Mouse (Mus musculus) embryonic facial prominence, embryonic 13.5 days (tissue): ENCODE results near the gene Gm17660. TPM values are rescaled to one million over a fixed set of nuclear protein-coding genes. Genes with fewer than 3 reads are reported as not detected.

Experiments used
- ATAC-seq: fragments of 200-750 bp; cut with Nextera tagmentation; 2 replicates; pipeline ENCODE4 v1.8.0; 2017; ENCODE audit warnings: low read depth; ENCODE audit not compliant: insufficient number of reproducible peaks, insufficient read depth, low FRiP score, low TSS enrichment
- H3K27ac ChIP-seq: fragments of 300-500 bp; sonication (generic); 2 replicates; pipeline ENCODE4 v1.5.1; 2015; ENCODE audit warnings: moderate library complexity, mild to moderate bottlenecking, inconsistent platforms
- H3K27me3 ChIP-seq: fragments of 300-500 bp; sonication (generic); 2 replicates; pipeline ENCODE4 v1.6.1; 2015; ENCODE audit warnings: mild to moderate bottlenecking, inconsistent platforms
- H3K36me3 ChIP-seq: fragments of 300-500 bp; sonication (generic); 2 replicates; pipeline ENCODE4 v1.6.1; 2015; ENCODE audit warnings: mild to moderate bottlenecking, inconsistent platforms
- H3K4me1 ChIP-seq: fragments of 300-500 bp; sonication (generic); 2 replicates; pipeline ENCODE4 v1.6.1; 2015; ENCODE audit warnings: inconsistent platforms
- H3K4me2 ChIP-seq: fragments of 300-500 bp; sonication (generic); 2 replicates; pipeline ENCODE4 v1.6.1; 2015; ENCODE audit warnings: moderate library complexity, mild to moderate bottlenecking, inconsistent platforms
- H3K4me3 ChIP-seq: fragments of 300-500 bp; sonication (generic); 2 replicates; pipeline ENCODE4 v1.5.1; 2015; ENCODE audit warnings: mild to moderate bottlenecking, inconsistent platforms
- H3K9ac ChIP-seq: fragments of 300-500 bp; sonication (generic); 2 replicates; pipeline ENCODE4 v1.6.1; 2015; ENCODE audit warnings: mild to moderate bottlenecking, inconsistent platforms
- H3K9me3 ChIP-seq: fragments of 300-500 bp; sonication (generic); 2 replicates; pipeline ENCODE4 v1.6.1; 2016; ENCODE audit warnings: inconsistent platforms
- WGBS: fragments of 180-500 bp; shearing (Covaris S2); methylation state at CpG from one replicate; pipeline ENCODE4 v1.1.7; 2015; ENCODE audit warnings: mixed read lengths; 5-methylcytosine and 5-hydroxymethylcytosine counted together
- polyA plus RNA-seq: library from polyadenylated mRNA; unstranded; fragments of >200 nt; fragmentation: Nextera tagmentation; extraction: Ambion mirVana; gene quantifications from 2 replicates; pipeline ENCODE4 v1.2.1, GENCODE M21; 2015

The Gm17660 gene
- polyA plus RNA-seq, 1 experiment from 2014 or later, result not detected

- Histone ChIP-seq H3K36me3 (no peaks in the 10 kb centered on the region), H3K27ac (peak overlapping the region; percentile 62), H3K9me3 (no peaks in the 10 kb centered on the region), H3K9ac (peak overlapping the region; percentile 56), H3K27me3 (no peaks in the 10 kb centered on the region), H3K4me2 (peak overlapping the region; percentile 60), H3K4me1 (peaks cover 47% of the 10 kb centered on the region), H3K4me3 (peak overlapping the region; percentile 30)
- ATAC-seq, result no peak
- 31% methylated on average over 11 of the region's 11 CpGs for WGBS
These were observed 30.9 kb upstream of the Gm17660 start for GRCm38 (mm10) chr5:104108127-104108875.

- H3K27me3 ChIP-seq, result no peaks in the 10 kb centered on the region
- no peaks in the 10 kb centered on the region for H3K36me3 ChIP-seq
- no peak overlapping the region for H3K4me2 ChIP-seq
- H3K27ac ChIP-seq, result no peak overlapping the region
- no peak overlapping the region for H3K9ac ChIP-seq
- no peak for ATAC-seq
- H3K9me3 ChIP-seq, result no peaks in the 10 kb centered on the region
- no peak overlapping the region for H3K4me3 ChIP-seq
- WGBS, result 80% methylated on average over 2 of the region's 2 CpGs
- H3K4me1 ChIP-seq, result peaks cover 33% of the 10 kb centered on the region
These were observed 26.7 kb upstream of the Gm17660 start for GRCm38 (mm10) chr5:104104111-104104510.

GRCm38 (mm10) chr5:104103171-104103570 is 25.8 kb upstream of the Gm17660 start:
- H3K4me2 ChIP-seq, result no peak overlapping the region
- no peaks in the 10 kb centered on the region for H3K9me3 ChIP-seq
- no peak overlapping the region for H3K9ac ChIP-seq
- H3K4me1 ChIP-seq, result peaks cover 24% of the 10 kb centered on the region
- no peak overlapping the region for H3K27ac ChIP-seq
- H3K4me3 ChIP-seq, result no peak overlapping the region
- no peak for ATAC-seq
- H3K36me3 ChIP-seq, result no peaks in the 10 kb centered on the region
- no peaks in the 10 kb centered on the region for H3K27me3 ChIP-seq
- 62% methylated on average over 4 of the region's 4 CpGs for WGBS

- H3K9me3 ChIP-seq, result no peaks in the 10 kb centered on the region
- peaks cover 17% of the 10 kb centered on the region for H3K4me1 ChIP-seq
- no peaks in the 10 kb centered on the region for H3K36me3 ChIP-seq
- no peak overlapping the region for H3K4me2 ChIP-seq
- H3K9ac ChIP-seq, result no peak overlapping the region
- no peak for ATAC-seq
- H3K4me3 ChIP-seq, result no peak overlapping the region
- H3K27ac ChIP-seq, result peak overlapping the region; percentile 28; the same call in 1 of the 2 replicates
- no peaks in the 10 kb centered on the region for H3K27me3 ChIP-seq
- 17% methylated on average over 10 of the region's 10 CpGs for WGBS
These were observed 24.5 kb upstream of the Gm17660 start for GRCm38 (mm10) chr5:104101678-104102531.

- H3K4me3 ChIP-seq, result no peak overlapping the region
- no peaks in the 10 kb centered on the region for H3K27me3 ChIP-seq
- 40% methylated on average over 16 of the region's 16 CpGs for WGBS
- H3K27ac ChIP-seq, result peak overlapping the region; percentile 35
- H3K4me2 ChIP-seq, result peak overlapping the region; percentile 27
- H3K9me3 ChIP-seq, result no peaks in the 10 kb centered on the region
- H3K36me3 ChIP-seq, result no peaks in the 10 kb centered on the region
- H3K4me1 ChIP-seq, result peaks cover 15% of the 10 kb centered on the region
- no peak overlapping the region for H3K9ac ChIP-seq
- ATAC-seq, result peak; percentile 56; the same call in 1 of the 2 replicates
These were observed 18.9 kb upstream of the Gm17660 start for GRCm38 (mm10) chr5:104096078-104096938.

- Histone ChIP-seq H3K36me3 (no peaks in the 10 kb centered on the region), H3K4me3 (no peak overlapping the region), H3K27me3 (no peaks in the 10 kb centered on the region), H3K4me1 (peaks cover 15% of the 10 kb centered on the region), H3K9ac (no peak overlapping the region), H3K27ac (peak overlapping the region; percentile 35), H3K9me3 (no peaks in the 10 kb centered on the region), H3K4me2 (peak overlapping the region; percentile 27)
- no peak for ATAC-seq
- 64% methylated on average over 11 of the region's 11 CpGs for WGBS
These were observed 18.1 kb upstream of the Gm17660 start for GRCm38 (mm10) chr5:104095416-104096077.

- WGBS, result 75% methylated on average over 2 of the region's 2 CpGs
- H3K27ac ChIP-seq, result no peak overlapping the region
- no peak overlapping the region for H3K4me2 ChIP-seq
These were observed 12.3 kb upstream of the Gm17660 start for GRCm38 (mm10) chr5:104089751-104090150.

GRCm38 (mm10) chr5:104085366-104085765 is 8.0 kb upstream of the Gm17660 start:
- H3K4me3 ChIP-seq, result no peak overlapping the region
- no peak for ATAC-seq
- H3K4me1 ChIP-seq, result no peaks in the 10 kb centered on the region
- no peak overlapping the region for H3K27ac ChIP-seq
- 83% methylated on average over 9 of the region's 9 CpGs for WGBS
- H3K27me3 ChIP-seq, result no peaks in the 10 kb centered on the region
- H3K36me3 ChIP-seq, result peaks cover 7% of the 10 kb centered on the region; the same call in 1 of the 2 replicates
- no peak overlapping the region for H3K9ac ChIP-seq
- no peak overlapping the region for H3K4me2 ChIP-seq
- H3K9me3 ChIP-seq, result no peaks in the 10 kb centered on the region

More at GRCm38 (mm10) chr5:104089751-104090150, 12.3 kb upstream of the Gm17660 start:
- Histone ChIP-seq H3K4me3 (no peak overlapping the region), H3K27me3 (no peaks in the 10 kb centered on the region), H3K4me1 (no peaks in the 10 kb centered on the region), H3K9me3 (no peaks in the 10 kb centered on the region), H3K9ac (no peak overlapping the region), H3K36me3 (peaks cover 7% of the 10 kb centered on the region; the same call in 1 of the 2 replicates)
- no peak for ATAC-seq

- Histone ChIP-seq H3K9me3 (no peaks in the 10 kb centered on the region), H3K4me1 (0 out of 2 replicates have a peak, but pooled peaks cover 5% of the 10 kb centered on the region), H3K36me3 (no peaks in the 10 kb centered on the region), H3K9ac (no peak overlapping the region), H3K27ac (no peak overlapping the region), H3K27me3 (peaks cover 2% of the 10 kb centered on the region; the same call in 1 of the 2 replicates), H3K4me3 (no peak overlapping the region), H3K4me2 (no peak overlapping the region)
- no peak for ATAC-seq
- WGBS, result 79% methylated on average over 6 of the region's 6 CpGs
These were observed 3.3 kb upstream of the Gm17660 start for GRCm38 (mm10) chr5:104080736-104081135.

GRCm38 (mm10) chr5:104076361-104076760 is 1.0 kb downstream of the Gm17660 start:
- no peaks in the 10 kb centered on the region for H3K36me3 ChIP-seq
- H3K27me3 ChIP-seq, result peaks cover 8% of the 10 kb centered on the region
- H3K4me3 ChIP-seq, result no peak overlapping the region
- no peak overlapping the region for H3K9ac ChIP-seq
- H3K4me2 ChIP-seq, result no peak overlapping the region
- H3K4me1 ChIP-seq, result 0 out of 2 replicates have a peak, but pooled peaks cover 5% of the 10 kb centered on the region
- no peaks in the 10 kb centered on the region for H3K9me3 ChIP-seq
- WGBS, result 34% methylated on average over 10 of the region's 10 CpGs
- ATAC-seq, result no peak
- H3K27ac ChIP-seq, result no peak overlapping the region
